In the genomic region with DNA sequence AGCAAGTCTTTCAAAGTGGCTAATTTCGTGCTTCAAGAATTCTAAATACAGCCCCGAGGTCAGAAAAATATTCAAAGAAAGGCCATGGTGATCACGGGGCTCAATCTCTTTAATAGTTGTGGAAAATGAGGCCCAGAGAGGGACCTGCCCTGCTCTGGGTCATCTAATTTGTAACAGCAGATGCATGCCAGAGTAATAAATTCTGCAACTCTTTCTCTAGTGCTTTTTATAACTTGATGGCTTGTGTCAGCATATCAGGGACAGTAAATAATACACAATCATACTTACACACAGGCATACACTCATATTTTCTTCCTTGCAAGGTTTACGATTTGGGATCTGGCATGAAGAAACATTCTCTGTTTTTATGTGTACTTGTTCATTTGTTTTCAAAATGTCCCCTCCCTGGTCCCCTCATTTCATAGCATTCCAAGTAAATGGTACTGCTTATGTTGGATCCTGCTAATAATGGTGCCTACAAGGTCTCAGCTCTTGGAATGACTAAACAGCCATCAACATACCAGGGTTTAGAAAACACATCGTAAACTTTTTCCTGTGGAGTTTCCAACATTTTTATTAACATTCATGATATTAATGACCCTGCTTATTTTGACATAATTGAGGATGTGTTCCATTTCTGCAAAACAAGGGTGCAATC, we compare ENCODE assay signal across 10 mouse cellular contexts. TPM values are rescaled to one million over a fixed set of nuclear protein-coding genes. Genes with fewer than 3 reads are reported as not detected.
DNase-seq lines count a peak whose midpoint lies in the region; ATAC-seq and TF ChIP-seq lines count a peak whose summit lies in the region.
"Had no signal": no experiment of that assay in that cellular context is flagged by ENCODE, and none has a peak within 500 bp of the region (broad histone marks: within the 10 kb centered on the region; RNA-seq: fewer than 3 reads in every experiment).

No protein-coding gene starts in this region.

- H3K9ac ChIP-seq in heart, embryonic 13.5 days = no peak overlapping the region
- H3K9ac ChIP-seq in midbrain, embryonic 13.5 days (replicated peaks) = no peak overlapping the region
- no peak overlapping the region for H3K9ac ChIP-seq in midbrain, embryonic 16.5 days (ENCODE audit: low read depth, low read length)
- no peak overlapping the region for H3K9ac ChIP-seq in limb, embryonic 14.5 days (ENCODE audit: low read depth, low read length, severe bottlenecking)

- no peaks in the 10 kb centered on the region for H3K36me3 ChIP-seq in heart, embryonic 13.5 days
- H3K36me3 ChIP-seq in midbrain, embryonic 13.5 days = no peaks in the 10 kb centered on the region
- H3K36me3 ChIP-seq in midbrain, embryonic 16.5 days (ENCODE audit: control insufficient read depth, insufficient read depth, low read length) = no peaks in the 10 kb centered on the region
- H3K36me3 ChIP-seq in hindbrain, embryonic 10.5 days = no peaks in the 10 kb centered on the region
- H3K36me3 ChIP-seq in limb, embryonic 14.5 days (ENCODE audit: control insufficient read depth, insufficient read depth, low read length) = no peaks in the 10 kb centered on the region

- intact Hi-C loops in heart, postnatal 36 days (cut with DNase I) = no loop called here

- H3K4me2 ChIP-seq in heart, embryonic 13.5 days = peak overlapping the region; percentile 18
- peak overlapping the region; percentile 23 for H3K4me2 ChIP-seq in midbrain, embryonic 13.5 days (replicated peaks)
- no peak overlapping the region for H3K4me2 ChIP-seq in midbrain, embryonic 16.5 days (ENCODE audit: low read length)
- H3K4me2 ChIP-seq in limb, embryonic 14.5 days (replicated peaks; ENCODE audit: low read depth, low read length, severe bottlenecking) = peak overlapping the region; percentile 22

- no peak overlapping the region for H3K4me3 ChIP-seq in heart, embryonic 13.5 days
- H3K4me3 ChIP-seq in midbrain, embryonic 13.5 days (replicated peaks) = no peak overlapping the region
- no peak overlapping the region for H3K4me3 ChIP-seq in midbrain, embryonic 16.5 days (ENCODE audit: low read depth, low read length)
- no peak overlapping the region for H3K4me3 ChIP-seq in hindbrain, embryonic 10.5 days
- no peak overlapping the region for H3K4me3 ChIP-seq in limb, embryonic 14.5 days (replicated peaks; ENCODE audit: low read length)

- 67% methylated on average over 5 of the region's 5 CpGs for WGBS in heart, embryonic 13.5 days
- WGBS in midbrain, embryonic 13.5 days = 37% methylated on average over 5 of the region's 5 CpGs
- 34% methylated on average over 5 of the region's 5 CpGs for WGBS in midbrain, embryonic 16.5 days
- 44% methylated on average over 5 of the region's 5 CpGs for WGBS in hindbrain, embryonic 10.5 days
- WGBS in limb, embryonic 14.5 days = 19% methylated on average over 5 of the region's 5 CpGs

- no peaks in the 10 kb centered on the region for H3K4me1 ChIP-seq in heart, embryonic 13.5 days
- H3K4me1 ChIP-seq in midbrain, embryonic 13.5 days (replicated peaks) = peaks cover 15% of the 10 kb centered on the region
- peaks cover 4% of the 10 kb centered on the region for H3K4me1 ChIP-seq in midbrain, embryonic 16.5 days (ENCODE audit: control insufficient read depth, insufficient read depth, low read length)
- H3K4me1 ChIP-seq in hindbrain, embryonic 10.5 days (replicated peaks) = peaks cover 16% of the 10 kb centered on the region
- H3K4me1 ChIP-seq in limb, embryonic 14.5 days (ENCODE audit: control insufficient read depth, insufficient read depth, low read length) = peaks cover 8% of the 10 kb centered on the region

- ATAC-seq in heart, embryonic 13.5 days (ENCODE audit: extremely low read depth, insufficient number of reproducible peaks, low FRiP score, low TSS enrichment) = no peak
- ATAC-seq in midbrain, embryonic 13.5 days = no peak
- no peak for ATAC-seq in midbrain, embryonic 16.5 days
- ATAC-seq in limb, embryonic 14.5 days (ENCODE audit: low FRiP score, low read depth) = peak; percentile 72; the same call in 1 of the 2 replicates

- DNase-seq in heart, postnatal 36 days = no peak
- DNase-seq in hindbrain, embryonic 10.5 days (ENCODE audit: low spot score) = no peak
- DNase-seq in limb, embryonic 14.5 days (ENCODE audit: low spot score) = peak; percentile 28
- no peak for DNase-seq in c-Kit-positive CD71-positive TER-119-positive erythroid progenitor cells, embryonic 14.5 days (ENCODE audit: low spot score)
- DNase-seq in cerebellum, adult 11 months = no peak
- DNase-seq: cerebellum, adult 11-12 months; thymus, postnatal 14 days had no signal

- no peaks in the 10 kb centered on the region for H3K27me3 ChIP-seq in heart, embryonic 13.5 days (replicated peaks)
- H3K27me3 ChIP-seq in midbrain, embryonic 13.5 days = 0 out of 2 replicates have a peak, but pooled peaks cover 2% of the 10 kb centered on the region
- no peaks in the 10 kb centered on the region for H3K27me3 ChIP-seq in midbrain, embryonic 16.5 days (ENCODE audit: control insufficient read depth, insufficient read depth, low read depth, low read length)
- no peaks in the 10 kb centered on the region for H3K27me3 ChIP-seq in hindbrain, embryonic 10.5 days (ENCODE audit: insufficient read depth, poor library complexity, severe bottlenecking)
- H3K27me3 ChIP-seq in limb, embryonic 14.5 days (ENCODE audit: control insufficient read depth, insufficient read depth, low read length) = no peaks in the 10 kb centered on the region

- H3K9me3 ChIP-seq in heart, embryonic 13.5 days = no peaks in the 10 kb centered on the region
- H3K9me3 ChIP-seq in midbrain, embryonic 13.5 days = no peaks in the 10 kb centered on the region
- H3K9me3 ChIP-seq in midbrain, embryonic 16.5 days (replicated peaks; ENCODE audit: control insufficient read depth, low read length, poor library complexity, severe bottlenecking) = no peaks in the 10 kb centered on the region
- no peaks in the 10 kb centered on the region for H3K9me3 ChIP-seq in hindbrain, embryonic 10.5 days
- no peaks in the 10 kb centered on the region for H3K9me3 ChIP-seq in limb, embryonic 14.5 days (ENCODE audit: control insufficient read depth, low read length)

- no peak overlapping the region for H3K27ac ChIP-seq in heart, embryonic 13.5 days (replicated peaks)
- peak overlapping the region; percentile 14; the same call in 1 of the 2 replicates for H3K27ac ChIP-seq in midbrain, embryonic 13.5 days
- H3K27ac ChIP-seq in midbrain, embryonic 16.5 days (ENCODE audit: low read length) = no peak overlapping the region
- 0 out of 2 replicates have a peak overlapping the region, but pooled peaks have one; percentile 3 for H3K27ac ChIP-seq in hindbrain, embryonic 10.5 days
- no peak overlapping the region for H3K27ac ChIP-seq in limb, embryonic 14.5 days (replicated peaks; ENCODE audit: low read depth, low read length)

- TF ChIP-seq POLR2A in limb, embryonic 14.5 days (IDR thresholded peaks at IDR 0.05; ENCODE audit: borderline replicate concordance, extremely low read depth, insufficient read depth, insufficient read length) = no peak

RNA-seq across cellular contexts. Expression of a gene that starts 19.7 kb away (rescaled TPM):
- polyA plus RNA-seq in heart, embryonic 13.5 days (2015; fragmentation: Nextera tagmentation; extraction: Ambion mirVana) = 3.0 and 3.5 TPM in 2 replicates
- 1 to 10 TPM; 4.6 to 9.9 TPM for total RNA-seq in heart, postnatal 36 days (2021)
- polyA plus RNA-seq in midbrain, embryonic 13.5 days (2015; fragmentation: Nextera tagmentation; extraction: Ambion mirVana) = 7.6 and 8.5 TPM in 2 replicates
- 18.8 and 25.1 TPM in 2 replicates for polyA plus RNA-seq in midbrain, embryonic 16.5 days (2015; fragmentation: Nextera tagmentation; extraction: Ambion mirVana)
- 6.2 and 7.4 TPM in 2 replicates for polyA plus RNA-seq in hindbrain, embryonic 10.5 days (2016; fragmentation: Nextera tagmentation; extraction: Ambion mirVana)
- 4.0 and 4.3 TPM in 2 replicates for polyA plus RNA-seq in limb, embryonic 14.5 days (2012; rRNA removed)
- polyA plus RNA-seq in limb, embryonic 14.5 days (2014; fragmentation: Nextera tagmentation; extraction: Ambion mirVana) = 7.2 and 10.6 TPM in 2 replicates

RNA-seq across cellular contexts. Expression of a gene that starts 32.5 kb away (rescaled TPM):
- 1.2 and 2.0 TPM in 2 replicates for polyA plus RNA-seq in heart, embryonic 13.5 days (2015; fragmentation: Nextera tagmentation; extraction: Ambion mirVana)
- 10 to 100 TPM in 1 of 2 experiments, 1 to 10 TPM in 1; 8.0 to 23.8 TPM for total RNA-seq in heart, postnatal 36 days (2021)
- 0.15 and 0.36 TPM in 2 replicates for polyA plus RNA-seq in midbrain, embryonic 13.5 days (2015; fragmentation: Nextera tagmentation; extraction: Ambion mirVana)
- 0.40 and 0.54 TPM in 2 replicates for polyA plus RNA-seq in midbrain, embryonic 16.5 days (2015; fragmentation: Nextera tagmentation; extraction: Ambion mirVana)
- 0.30 and 0.35 TPM in 2 replicates for polyA plus RNA-seq in hindbrain, embryonic 10.5 days (2016; fragmentation: Nextera tagmentation; extraction: Ambion mirVana)
- 0.46 and 0.55 TPM in 2 replicates for polyA plus RNA-seq in limb, embryonic 14.5 days (2012; rRNA removed)
- 0.66 and 0.91 TPM in 2 replicates for polyA plus RNA-seq in limb, embryonic 14.5 days (2014; fragmentation: Nextera tagmentation; extraction: Ambion mirVana)

Comparison
In these comparisons a context has a peak if more than half of its experiments do, and no peak if none do; other contexts are left out.
1. H3K27ac ChIP-seq: peak in midbrain, embryonic 13.5 days (single experiment) and hindbrain, embryonic 10.5 days (single experiment); none in heart, embryonic 13.5 days (single experiment), midbrain, embryonic 16.5 days (single experiment) and limb, embryonic 14.5 days (single experiment).